In genomic region chr10:95794706-95795105, GRCm38 (mm10) we compare ENCODE assay signal across 16 mouse cellular contexts. TPM values are rescaled to one million over a fixed set of nuclear protein-coding genes. Genes with fewer than 3 reads are reported as not detected.
"Had no signal": no experiment of that assay in that cellular context is flagged by ENCODE, and none has a peak within 500 bp of the region (broad histone marks: within the 10 kb centered on the region; RNA-seq: fewer than 3 reads in every experiment).

No protein-coding gene starts in this region.

- H3K4me3 ChIP-seq: layer of hippocampus, adult 2 months; limb, embryonic 12.5 days; liver, embryonic 13.5 days; midbrain, embryonic 15.5 days; neural tube, embryonic 12.5 days had no signal

- DNase-seq: kidney, adult 18-20 months; kidney, postnatal 36 days; liver; liver, embryonic 13.5 days; lung, adult 2 months; lung, postnatal 4 days; retina, postnatal 1 day; right cerebral cortex, postnatal 14 days; thymus, postnatal 36 days had no signal

- H3K27ac ChIP-seq: layer of hippocampus, adult 2 months; limb, embryonic 12.5 days; liver, embryonic 13.5 days; midbrain, embryonic 15.5 days; neural tube, embryonic 12.5 days had no signal

RNA-seq across cellular contexts. Expression of gene Gm33543, which starts 48.0 kb away (rescaled TPM):
- total RNA-seq: layer of hippocampus, adult 2 months; layer of hippocampus, postnatal 10 days; megakaryocyte, adult 5-6 weeks; monocyte, adult 5-6 weeks had no signal
